In genomic region chr11:74883098-74883497, GRCm38 (mm10) we compare ENCODE assay signal across 14 mouse cellular contexts. TPM values are rescaled to one million over a fixed set of nuclear protein-coding genes. Genes with fewer than 3 reads are reported as not detected.
DNase-seq lines count a peak whose midpoint lies in the region; ATAC-seq and TF ChIP-seq lines count a peak whose summit lies in the region.
"Had no signal": no experiment of that assay in that cellular context is flagged by ENCODE, and none has a peak within 500 bp of the region (broad histone marks: within the 10 kb centered on the region; RNA-seq: fewer than 3 reads in every experiment).

No protein-coding gene starts in this region.

- H3K9me3 ChIP-seq in heart, embryonic 10.5 days = no peaks in the 10 kb centered on the region
- no peaks in the 10 kb centered on the region for H3K9me3 ChIP-seq in midbrain, postnatal 0 days (ENCODE audit: low read length)
- no peaks in the 10 kb centered on the region for H3K9me3 ChIP-seq in midbrain, embryonic 16.5 days (replicated peaks; ENCODE audit: control insufficient read depth, low read length, poor library complexity, severe bottlenecking)
- H3K9me3 ChIP-seq: heart, embryonic 13.5 days; liver, embryonic 13.5 days had no signal

- H3K9ac ChIP-seq in midbrain, postnatal 0 days (replicated peaks; ENCODE audit: low read length, poor library complexity, severe bottlenecking) = no peak overlapping the region
- no peak overlapping the region for H3K9ac ChIP-seq in midbrain, embryonic 16.5 days (ENCODE audit: low read depth, low read length)
- H3K9ac ChIP-seq: heart, embryonic 13.5 days; liver, embryonic 13.5 days had no signal

- no peak for TF ChIP-seq CTCF in midbrain, postnatal 0 days (IDR thresholded peaks at IDR 0.05)

- ATAC-seq in midbrain, postnatal 0 days (ENCODE audit: low FRiP score) = no peak
- no peak for ATAC-seq in midbrain, embryonic 16.5 days

- no peak overlapping the region for H3K27ac ChIP-seq in heart, embryonic 10.5 days
- H3K27ac ChIP-seq in midbrain, postnatal 0 days (ENCODE audit: low read depth, low read length) = no peak overlapping the region
- no peak overlapping the region for H3K27ac ChIP-seq in midbrain, embryonic 16.5 days (ENCODE audit: low read length)
- H3K27ac ChIP-seq: heart, embryonic 13.5 days; liver, embryonic 13.5 days had no signal

- H3K4me2 ChIP-seq in midbrain, postnatal 0 days (ENCODE audit: low read depth, low read length, poor library complexity, severe bottlenecking) = no peak overlapping the region
- H3K4me2 ChIP-seq in midbrain, embryonic 16.5 days (ENCODE audit: low read length) = no peak overlapping the region
- H3K4me2 ChIP-seq: heart, embryonic 13.5 days; liver, embryonic 13.5 days had no signal

- H3K4me1 ChIP-seq in heart, embryonic 10.5 days = peaks cover 11% of the 10 kb centered on the region
- H3K4me1 ChIP-seq in midbrain, postnatal 0 days (ENCODE audit: insufficient read depth, low read length) = no peaks in the 10 kb centered on the region
- no peaks in the 10 kb centered on the region for H3K4me1 ChIP-seq in midbrain, embryonic 16.5 days (ENCODE audit: control insufficient read depth, insufficient read depth, low read length)

- no peaks in the 10 kb centered on the region for H3K27me3 ChIP-seq in heart, embryonic 10.5 days (ENCODE audit: insufficient read depth, poor library complexity, severe bottlenecking)
- H3K27me3 ChIP-seq in midbrain, postnatal 0 days (ENCODE audit: insufficient read depth, low read length) = no peaks in the 10 kb centered on the region
- H3K27me3 ChIP-seq in midbrain, embryonic 16.5 days (ENCODE audit: control insufficient read depth, insufficient read depth, low read depth, low read length) = no peaks in the 10 kb centered on the region
- H3K27me3 ChIP-seq: heart, embryonic 13.5 days; liver, embryonic 13.5 days had no signal

- 94% methylated on average over 10 of the region's 10 CpGs for WGBS in heart, embryonic 10.5 days
- 92% methylated on average over 10 of the region's 10 CpGs for WGBS in midbrain, postnatal 0 days
- 93% methylated on average over 10 of the region's 10 CpGs for WGBS in midbrain, embryonic 16.5 days

- H3K36me3 ChIP-seq in heart, embryonic 10.5 days = peaks cover 10% of the 10 kb centered on the region
- no peaks in the 10 kb centered on the region for H3K36me3 ChIP-seq in midbrain, postnatal 0 days (ENCODE audit: insufficient read depth, low read length)
- peaks cover 7% of the 10 kb centered on the region; the same call in 1 of the 2 replicates for H3K36me3 ChIP-seq in midbrain, embryonic 16.5 days (ENCODE audit: control insufficient read depth, insufficient read depth, low read length)

- DNase-seq in heart, embryonic 10.5 days (ENCODE audit: low spot score) = peak; percentile 56
- DNase-seq in heart, adult 18-20 months = no peak
- peak; percentile 83 for DNase-seq in midbrain, postnatal 0 days (ENCODE audit: low spot score)
- peak; percentile 80 for DNase-seq in cerebellum, adult 11-12 months
- peak; percentile 79 to 85 for DNase-seq in cerebellum, postnatal 36 days
- DNase-seq in thymus, postnatal 4 days = no peak
- DNase-seq: adrenal gland, postnatal 14 days; heart, postnatal 4 days; kidney, postnatal 25 days; liver, embryonic 13.5 days; retina, postnatal 1 day; thymus, postnatal 25 days had no signal

- no peak overlapping the region for H3K4me3 ChIP-seq in heart, embryonic 10.5 days
- no peak overlapping the region for H3K4me3 ChIP-seq in midbrain, postnatal 0 days (ENCODE audit: low read depth, low read length)
- no peak overlapping the region for H3K4me3 ChIP-seq in midbrain, embryonic 16.5 days (ENCODE audit: low read depth, low read length)
- H3K4me3 ChIP-seq: heart, embryonic 13.5 days; liver, embryonic 13.5 days had no signal

RNA-seq across cellular contexts. Expression of gene Sgsm2, which starts 13.8 kb away (rescaled TPM):
- 5.5 and 5.8 TPM in 2 replicates for polyA plus RNA-seq in heart, embryonic 10.5 days (2016; fragmentation: Nextera tagmentation; extraction: Ambion mirVana)
- total RNA-seq in heart, adult 18-20 months (2021) = 1 to 10 TPM; 5.3 to 5.7 TPM
- 49.1 and 62.8 TPM in 2 replicates for total RNA-seq in midbrain, postnatal 0 days (2014; rRNA removed)
- polyA plus RNA-seq in midbrain, postnatal 0 days (2015; fragmentation: Nextera tagmentation; extraction: Ambion mirVana) = 28.1 and 28.8 TPM in 2 replicates
- polyA plus RNA-seq in midbrain, embryonic 16.5 days (2015; fragmentation: Nextera tagmentation; extraction: Ambion mirVana) = 30.3 and 31.8 TPM in 2 replicates

RNA-seq across cellular contexts. Expression of gene Tsr1, which starts 14.8 kb away (rescaled TPM):
- polyA plus RNA-seq in heart, embryonic 10.5 days (2016; fragmentation: Nextera tagmentation; extraction: Ambion mirVana) = 41.0 and 52.7 TPM in 2 replicates
- total RNA-seq in heart, adult 18-20 months (2021) = 10 to 100 TPM; 18.4 to 20.4 TPM
- total RNA-seq in midbrain, postnatal 0 days (2014; rRNA removed) = 23.6 and 28.6 TPM in 2 replicates
- polyA plus RNA-seq in midbrain, postnatal 0 days (2015; fragmentation: Nextera tagmentation; extraction: Ambion mirVana) = 21.2 and 22.9 TPM in 2 replicates
- 27.6 and 30.2 TPM in 2 replicates for polyA plus RNA-seq in midbrain, embryonic 16.5 days (2015; fragmentation: Nextera tagmentation; extraction: Ambion mirVana)

RNA-seq across cellular contexts. Expression of gene Smg6, which starts 42.5 kb away (rescaled TPM):
- polyA plus RNA-seq in heart, embryonic 10.5 days (2016; fragmentation: Nextera tagmentation; extraction: Ambion mirVana) = 11.8 and 14.0 TPM in 2 replicates
- 10 to 100 TPM; 17.1 to 20.5 TPM for total RNA-seq in heart, adult 18-20 months (2021)
- 26.6 and 27.7 TPM in 2 replicates for total RNA-seq in midbrain, postnatal 0 days (2014; rRNA removed)
- polyA plus RNA-seq in midbrain, postnatal 0 days (2015; fragmentation: Nextera tagmentation; extraction: Ambion mirVana) = 10.0 and 11.9 TPM in 2 replicates
- polyA plus RNA-seq in midbrain, embryonic 16.5 days (2015; fragmentation: Nextera tagmentation; extraction: Ambion mirVana) = 14.6 and 17.4 TPM in 2 replicates

RNA-seq across cellular contexts. Expression of gene Srr, which starts 42.6 kb away (rescaled TPM):
- 16.9 and 17.0 TPM in 2 replicates for polyA plus RNA-seq in heart, embryonic 10.5 days (2016; fragmentation: Nextera tagmentation; extraction: Ambion mirVana)
- 10 to 100 TPM; 25.5 to 26.8 TPM for total RNA-seq in heart, adult 18-20 months (2021)
- total RNA-seq in midbrain, postnatal 0 days (2014; rRNA removed) = 40.5 and 43.1 TPM in 2 replicates
- 35.6 and 37.6 TPM in 2 replicates for polyA plus RNA-seq in midbrain, postnatal 0 days (2015; fragmentation: Nextera tagmentation; extraction: Ambion mirVana)
- 40.9 and 44.2 TPM in 2 replicates for polyA plus RNA-seq in midbrain, embryonic 16.5 days (2015; fragmentation: Nextera tagmentation; extraction: Ambion mirVana)

RNA-seq across cellular contexts. Expression of gene Mnt, which starts 52.4 kb away (rescaled TPM):
- polyA plus RNA-seq in heart, embryonic 10.5 days (2016; fragmentation: Nextera tagmentation; extraction: Ambion mirVana) = 3.2 and 3.8 TPM in 2 replicates
- total RNA-seq in heart, adult 18-20 months (2021) = 1 to 10 TPM; 5.8 to 6.3 TPM
- 17.6 and 18.6 TPM in 2 replicates for total RNA-seq in midbrain, postnatal 0 days (2014; rRNA removed)
- polyA plus RNA-seq in midbrain, postnatal 0 days (2015; fragmentation: Nextera tagmentation; extraction: Ambion mirVana) = 7.4 and 8.4 TPM in 2 replicates
- polyA plus RNA-seq in midbrain, embryonic 16.5 days (2015; fragmentation: Nextera tagmentation; extraction: Ambion mirVana) = 7.6 and 8.6 TPM in 2 replicates

Comparison
In these comparisons a context has a peak if more than half of its experiments do, and no peak if none do; other contexts are left out.
1. DNase-seq: peak in heart, embryonic 10.5 days (single experiment), midbrain, postnatal 0 days (single experiment), cerebellum, adult 11-12 months (single experiment) and cerebellum, postnatal 36 days (2 of 2); none in heart, adult 18-20 months (0 of 2) and thymus, postnatal 4 days (single experiment).